Mouse (Mus musculus) bone marrow, adult 2 months (tissue): ENCODE results near the gene Nr2e1. TPM values are rescaled to one million over a fixed set of nuclear protein-coding genes. Genes with fewer than 3 reads are reported as not detected.

ENCODE experiments used
- H3K27ac ChIP-seq: fragments of 200-500 bp; 2 replicates; pipeline ENCODE4 v1.5.1; 2012; ENCODE audit warnings: low read depth, mild to moderate bottlenecking, control low read depth, inconsistent platforms, low read length; ENCODE audit not compliant: control insufficient read depth, poor library complexity, insufficient read depth
- H3K4me1 ChIP-seq: fragments of 200-500 bp; 2 replicates; pipeline ENCODE4 v1.6.1; 2011; ENCODE audit warnings: low read length; ENCODE audit not compliant: control insufficient read depth, insufficient read depth
- H3K4me3 ChIP-seq: fragments of 200-500 bp; replicated peaks from 2 replicates; pipeline ENCODE3; 2011; ENCODE audit warnings: mild to moderate bottlenecking, low read depth, low read length, control low read depth; ENCODE audit not compliant: control insufficient read depth
- CTCF ChIP-seq: fragments of 200-500 bp; IDR thresholded peaks from 2 replicates; pipeline ENCODE4 v1.5.1; 2011; ENCODE audit warnings: low read length, control low read depth; ENCODE audit not compliant: control insufficient read depth, insufficient read depth
- POLR2A ChIP-seq: fragments of 200-500 bp; IDR thresholded peaks from 2 replicates; pipeline ENCODE4 v1.6.1; 2011; ENCODE audit warnings: low read depth, mild to moderate bottlenecking, control low read depth, low read length, borderline replicate concordance; ENCODE audit not compliant: control insufficient read depth
- WGBS: fragments of 180-500 bp; shearing (Covaris S2); methylation state at CpG from one replicate; pipeline ENCODE4 v1.1.7; 2018; 5-methylcytosine and 5-hydroxymethylcytosine counted together
- polyA plus RNA-seq: library from polyadenylated mRNA; stranded (reverse); fragments of >200 nt; gene quantifications from 2 replicates; pipeline ENCODE4 v1.2.4, GENCODE M21; 2011; ENCODE audit warnings: low replicate concordance; ENCODE audit not compliant: missing spikeins, insufficient read depth, insufficient read length

The Nr2e1 gene
- polyA plus RNA-seq, 1 experiment: not detected

- Histone ChIP-seq H3K4me3 (no peak overlapping the region), H3K4me1 (no peaks in the 10 kb centered on the region; the same call in 1 of the 2 replicates), H3K27ac (no peak overlapping the region)
- 4% methylated on average over 32 of the region's 32 CpGs for WGBS
- TF ChIP-seq CTCF: no peak
- TF ChIP-seq POLR2A: no peak
These were observed 537 bp upstream of the Nr2e1 start for GRCm38 (mm10) chr10:42583902-42584435.

DNA sequence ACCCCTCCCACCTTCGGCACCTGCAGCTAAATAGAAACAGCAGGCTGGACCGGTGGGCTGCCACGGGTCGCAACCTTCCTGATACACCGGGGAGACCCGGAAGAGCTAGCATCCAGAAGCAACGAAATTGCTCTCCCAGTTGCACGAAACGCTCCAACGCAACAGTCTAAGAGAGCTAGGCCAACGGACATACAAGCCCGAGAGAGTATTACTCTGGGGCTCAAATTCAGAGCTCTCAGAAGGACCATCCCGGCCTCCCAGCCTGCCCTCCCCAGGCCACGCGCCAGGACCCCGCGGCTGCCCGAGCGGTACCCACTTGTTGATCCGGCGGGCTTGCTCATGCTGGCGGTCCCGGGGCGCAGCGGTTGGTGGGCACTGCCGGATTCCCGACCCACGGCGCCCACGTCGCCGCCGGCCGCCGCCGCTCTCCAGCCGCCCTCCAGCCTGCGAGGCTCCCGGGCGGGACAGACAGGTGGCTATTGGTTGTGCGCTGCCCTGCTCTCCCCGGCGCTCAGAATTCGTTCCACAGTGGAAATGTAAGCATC, 794 bp downstream of the Nr2e1 start:
- 4% methylated on average over 44 of the region's 44 CpGs for WGBS
- no peak for TF ChIP-seq CTCF
- no peak for TF ChIP-seq POLR2A
- H3K4me1 ChIP-seq: no peaks in the 10 kb centered on the region; the same call in 1 of the 2 replicates
- no peak overlapping the region for H3K27ac ChIP-seq
- no peak overlapping the region for H3K4me3 ChIP-seq

DNA sequence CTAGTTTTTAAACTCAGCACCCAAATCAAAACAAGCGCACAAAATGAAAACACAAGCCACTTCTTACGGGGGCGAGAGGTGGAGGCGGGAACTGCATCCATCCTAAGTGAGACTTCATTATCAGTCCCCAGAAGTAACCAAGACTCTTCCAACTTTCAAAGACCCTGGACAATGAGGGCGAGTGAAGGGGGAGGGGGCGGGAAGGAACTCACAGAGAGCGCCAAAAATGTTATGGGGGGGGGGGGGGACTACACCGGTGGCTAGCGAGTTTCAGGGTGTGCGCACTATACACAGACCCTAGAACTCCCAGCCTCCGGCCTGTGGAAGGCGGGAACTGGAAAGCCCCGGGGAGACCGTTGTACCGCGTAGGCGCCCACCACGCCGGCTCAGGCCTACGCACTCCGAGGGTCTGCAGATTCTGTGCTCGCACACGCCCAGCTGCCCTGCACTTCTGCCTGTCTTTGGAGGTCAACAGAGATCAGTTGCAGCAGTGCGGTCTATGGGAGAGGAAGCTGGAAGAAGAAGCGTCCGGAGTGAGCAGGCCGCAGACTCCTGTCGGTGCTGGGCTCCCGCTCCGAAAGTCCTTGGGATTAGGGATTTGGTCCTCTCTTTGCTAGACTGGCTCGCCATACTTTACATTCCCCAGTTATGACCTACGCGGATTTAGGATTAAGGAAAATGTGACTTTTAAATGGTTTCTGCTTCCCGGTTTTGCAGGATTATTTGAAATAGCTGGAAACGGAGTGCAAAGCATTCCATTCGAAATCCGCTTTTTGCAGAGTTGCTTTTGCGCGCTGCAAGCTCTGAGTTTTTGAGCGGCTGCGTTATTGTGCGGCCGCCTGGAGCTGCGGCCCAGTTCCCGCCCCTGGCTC, 1.5 kb downstream of the Nr2e1 start:
- Histone ChIP-seq H3K4me3 (no peak overlapping the region), H3K27ac (no peak overlapping the region), H3K4me1 (no peaks in the 10 kb centered on the region; the same call in 1 of the 2 replicates)
- WGBS: 7% methylated on average over 45 of the region's 45 CpGs
- no peak for TF ChIP-seq CTCF
- no peak for TF ChIP-seq POLR2A

DNA sequence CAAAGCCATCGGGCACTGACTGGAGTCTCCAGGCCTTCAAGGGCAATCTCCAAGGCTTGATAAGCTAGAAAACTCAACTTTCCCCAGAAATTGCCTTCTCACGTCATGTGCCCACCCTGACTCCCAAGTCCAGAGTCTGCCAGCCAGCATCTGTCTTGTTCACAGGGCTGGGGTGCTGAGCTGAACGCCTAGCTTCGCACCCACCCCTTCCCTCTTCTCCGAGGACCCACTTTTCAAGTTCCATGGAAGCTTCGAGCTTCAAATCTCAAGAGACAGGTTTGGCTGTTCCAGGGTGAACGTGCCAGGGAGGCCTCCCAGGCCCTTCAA, 2.5 kb downstream of the Nr2e1 start:
- Histone ChIP-seq H3K4me1 (no peaks in the 10 kb centered on the region; the same call in 1 of the 2 replicates), H3K4me3 (no peak overlapping the region), H3K27ac (no peak overlapping the region)
- TF ChIP-seq POLR2A (no peak), CTCF (no peak)
- 12% methylated on average over 7 of the region's 7 CpGs for WGBS

DNA sequence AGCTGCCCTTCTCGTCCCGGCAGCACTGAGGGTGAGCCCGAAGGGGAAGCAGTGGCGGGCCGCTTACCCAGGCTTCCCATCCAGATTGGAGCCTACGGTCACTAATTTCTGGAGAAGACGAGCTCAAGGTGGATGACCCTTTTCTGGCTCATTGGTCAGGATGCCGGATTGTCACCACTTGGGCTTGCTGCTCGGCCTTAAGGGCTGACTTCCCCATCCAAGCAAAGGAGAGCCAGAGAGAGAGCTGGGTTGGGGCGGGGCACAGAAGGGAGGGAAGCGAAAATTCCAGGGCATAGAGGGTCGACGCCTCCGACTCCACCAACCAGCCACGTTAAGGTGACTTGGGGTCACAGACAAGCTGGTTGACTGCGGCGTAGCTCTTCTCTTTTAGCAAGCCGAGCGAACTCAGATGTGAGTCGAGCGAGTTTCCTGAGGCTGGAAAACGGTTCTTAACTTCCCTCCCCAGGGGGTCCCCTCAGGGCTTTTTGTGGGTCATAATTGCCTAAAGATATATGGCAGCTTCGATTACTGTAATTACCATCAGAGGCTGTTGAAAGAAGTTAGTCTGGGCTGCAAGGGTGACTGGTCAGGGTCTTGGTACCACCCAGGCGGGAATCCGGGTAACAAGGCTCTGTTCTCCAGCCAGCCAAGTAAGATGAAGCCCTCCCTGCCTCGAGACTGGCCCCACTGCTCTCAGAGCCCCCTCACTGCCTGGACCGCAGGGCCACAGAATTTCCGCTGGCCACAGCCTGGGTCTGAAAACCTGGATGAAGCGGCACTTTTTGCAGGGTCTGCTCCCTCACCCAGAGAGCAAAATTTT, 3.1 kb downstream of the Nr2e1 start:
- no peak overlapping the region for H3K4me3 ChIP-seq
- H3K4me1 ChIP-seq: no peaks in the 10 kb centered on the region; the same call in 1 of the 2 replicates
- H3K27ac ChIP-seq: no peak overlapping the region; the same call in 1 of the 2 replicates
- 6% methylated on average over 29 of the region's 29 CpGs for WGBS
- TF ChIP-seq POLR2A: no peak
- no peak for TF ChIP-seq CTCF

GRCm38 (mm10) chr10:42579475-42580130, 3.8 kb downstream of the Nr2e1 start:
- Histone ChIP-seq H3K27ac (no peak overlapping the region; the same call in 1 of the 2 replicates), H3K4me1 (no peaks in the 10 kb centered on the region; the same call in 1 of the 2 replicates), H3K4me3 (no peak overlapping the region)
- TF ChIP-seq POLR2A (no peak), CTCF (no peak)
- 3% methylated on average over 41 of the region's 41 CpGs for WGBS

- Histone ChIP-seq H3K4me3 (no peak overlapping the region), H3K27ac (no peak overlapping the region; the same call in 1 of the 2 replicates), H3K4me1 (no peaks in the 10 kb centered on the region; the same call in 1 of the 2 replicates)
- no peak for TF ChIP-seq CTCF
- TF ChIP-seq POLR2A: no peak
- 5% methylated on average over 22 of the region's 22 CpGs for WGBS
These were observed 4.5 kb downstream of the Nr2e1 start for GRCm38 (mm10) chr10:42578698-42579474.
